9 mouse cellular contexts compared by ENCODE assay signal in the genomic region with DNA sequence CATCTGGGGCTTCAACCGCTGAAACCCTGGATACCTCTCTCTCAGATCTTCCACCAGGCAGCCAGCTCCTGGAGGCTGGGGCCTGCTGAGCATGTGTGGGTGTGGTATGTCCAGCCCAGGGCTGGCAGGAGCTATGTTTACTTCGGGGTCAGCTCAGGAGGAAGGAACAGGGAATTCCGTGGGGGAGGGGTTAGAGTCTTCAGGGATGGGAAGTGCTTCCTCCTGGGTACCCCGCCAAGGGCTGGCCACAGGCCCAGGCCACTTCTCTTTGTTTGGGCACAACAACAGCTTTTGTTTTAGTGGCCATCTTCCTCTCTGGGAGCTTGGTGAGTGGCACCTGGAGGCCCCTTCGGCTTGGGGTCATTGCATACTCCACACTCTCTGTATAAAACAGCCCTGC. TPM values are rescaled to one million over a fixed set of nuclear protein-coding genes. Genes with fewer than 3 reads are reported as not detected.
A peak's percentile ranks its signal among the peaks of the same experiment; 100 is the strongest.
DNase-seq lines count a peak whose midpoint lies in the region; ATAC-seq lines count a peak whose summit lies in the region.
"Had no signal": no experiment of that assay in that cellular context is flagged by ENCODE, and none has a peak within 500 bp of the region (broad histone marks: within the 10 kb centered on the region; RNA-seq: fewer than 3 reads in every experiment).

No protein-coding gene starts in this region.

- peaks cover 77% of the 10 kb centered on the region for H3K4me1 ChIP-seq in heart, embryonic 11.5 days (ENCODE audit: control insufficient read depth, insufficient read depth, low read length)
- H3K4me1 ChIP-seq in neural tube, embryonic 15.5 days: peaks cover 54% of the 10 kb centered on the region
- H3K4me1 ChIP-seq in midbrain, embryonic 13.5 days (replicated peaks): peaks cover 41% of the 10 kb centered on the region

- 7% methylated on average over 5 of the region's 5 CpGs for WGBS in heart, embryonic 11.5 days (ENCODE audit: insufficient replicate concordance)
- WGBS in neural tube, embryonic 15.5 days: 22% methylated on average over 5 of the region's 5 CpGs
- 32% methylated on average over 5 of the region's 5 CpGs for WGBS in midbrain, embryonic 13.5 days

- H3K27me3 ChIP-seq in heart, embryonic 11.5 days (ENCODE audit: control insufficient read depth, insufficient read depth, low read length): no peaks in the 10 kb centered on the region
- no peaks in the 10 kb centered on the region for H3K27me3 ChIP-seq in neural tube, embryonic 15.5 days (replicated peaks)
- H3K27me3 ChIP-seq in midbrain, embryonic 13.5 days: no peaks in the 10 kb centered on the region

- no peak overlapping the region for H3K4me3 ChIP-seq in heart, embryonic 11.5 days (ENCODE audit: low read depth, low read length)
- no peak overlapping the region for H3K4me3 ChIP-seq in neural tube, embryonic 15.5 days (replicated peaks)
- H3K4me3 ChIP-seq in midbrain, embryonic 13.5 days (replicated peaks): no peak overlapping the region

- peak overlapping the region; percentile 21 for H3K4me2 ChIP-seq in heart, embryonic 11.5 days
- no peak overlapping the region for H3K4me2 ChIP-seq in neural tube, embryonic 15.5 days
- H3K4me2 ChIP-seq in midbrain, embryonic 13.5 days (replicated peaks): no peak overlapping the region

- peak overlapping the region; percentile 43; the same call in 1 of the 2 replicates for H3K9ac ChIP-seq in heart, embryonic 11.5 days (ENCODE audit: low read depth, low read length)
- no peak overlapping the region for H3K9ac ChIP-seq in neural tube, embryonic 15.5 days (replicated peaks)
- no peak overlapping the region; the same call in 1 of the 2 replicates for H3K9ac ChIP-seq in midbrain, embryonic 13.5 days (replicated peaks)
- H3K9ac ChIP-seq: liver, embryonic 14.5 days had no signal

- no peaks in the 10 kb centered on the region for H3K9me3 ChIP-seq in heart, embryonic 11.5 days (replicated peaks; ENCODE audit: control insufficient read depth, low read length)
- H3K9me3 ChIP-seq in neural tube, embryonic 15.5 days (replicated peaks): no peaks in the 10 kb centered on the region
- H3K9me3 ChIP-seq in midbrain, embryonic 13.5 days: no peaks in the 10 kb centered on the region

- H3K36me3 ChIP-seq in heart, embryonic 11.5 days (ENCODE audit: control insufficient read depth, insufficient read depth, low read length): no peaks in the 10 kb centered on the region
- H3K36me3 ChIP-seq in neural tube, embryonic 15.5 days: no peaks in the 10 kb centered on the region
- H3K36me3 ChIP-seq in midbrain, embryonic 13.5 days: no peaks in the 10 kb centered on the region

- peak overlapping the region; percentile 77 for H3K27ac ChIP-seq in heart, embryonic 11.5 days (ENCODE audit: low read depth, low read length)
- peak overlapping the region; percentile 45; the same call in 1 of the 2 replicates for H3K27ac ChIP-seq in neural tube, embryonic 15.5 days (replicated peaks)
- H3K27ac ChIP-seq in midbrain, embryonic 13.5 days: no peak overlapping the region
- H3K27ac ChIP-seq: liver, embryonic 14.5 days had no signal

- DNase-seq in adrenal gland, adult (ENCODE audit: inconsistent age in 2 of 2, low spot score in 1 of 2): peak; percentile 76 to 79
- no peak for DNase-seq in adrenal gland, postnatal 4 days (ENCODE audit: low spot score in 2 of 2)
- peak; percentile 71 for DNase-seq in adrenal gland, postnatal 10 days
- DNase-seq in kidney, postnatal 14 days: peak; percentile 89
- no peak for DNase-seq in spleen, postnatal 36 days (ENCODE audit: low spot score in 2 of 2)

- ATAC-seq in heart, embryonic 11.5 days (replicated peaks; ENCODE audit: insufficient number of reproducible peaks, low FRiP score, low TSS enrichment): no peak
- ATAC-seq in neural tube, embryonic 15.5 days (ENCODE audit: low FRiP score): no peak; the same call in 1 of the 2 replicates
- ATAC-seq in midbrain, embryonic 13.5 days: no peak

RNA-seq across cellular contexts. Expression of a gene that starts 8.3 kb away (rescaled TPM):
- not detected for total RNA-seq in adrenal gland, postnatal 4 days (2021)
- total RNA-seq in adrenal gland, postnatal 10 days (2021): not detected
- 1.8 and 2.8 TPM in 2 replicates for polyA plus RNA-seq in heart, embryonic 11.5 days (2014; fragmentation: Nextera tagmentation; extraction: Ambion mirVana)
- 0.24 and 0.57 TPM in 2 replicates for polyA plus RNA-seq in neural tube, embryonic 15.5 days (2015; fragmentation: Nextera tagmentation; extraction: Ambion mirVana)
- 0.38 TPM in 1 of 2 replicates, not detected in the other for polyA plus RNA-seq in midbrain, embryonic 13.5 days (2015; fragmentation: Nextera tagmentation; extraction: Ambion mirVana)

RNA-seq across cellular contexts. Expression of a gene that starts 21.7 kb away (rescaled TPM):
- 100 to 1,000 TPM in 1 of 2 experiments, 10 to 100 TPM in 1; 79.3 to 138 TPM for total RNA-seq in adrenal gland, postnatal 4 days (2021)
- total RNA-seq in adrenal gland, postnatal 10 days (2021): 10 to 100 TPM; 30.8 to 36.7 TPM
- 842 and 965 TPM in 2 replicates for polyA plus RNA-seq in heart, embryonic 11.5 days (2014; fragmentation: Nextera tagmentation; extraction: Ambion mirVana)
- 161 and 243 TPM in 2 replicates for polyA plus RNA-seq in neural tube, embryonic 15.5 days (2015; fragmentation: Nextera tagmentation; extraction: Ambion mirVana)
- 322 and 354 TPM in 2 replicates for polyA plus RNA-seq in midbrain, embryonic 13.5 days (2015; fragmentation: Nextera tagmentation; extraction: Ambion mirVana)

RNA-seq across cellular contexts. Expression of a gene that starts 21.8 kb away (rescaled TPM):
- total RNA-seq in adrenal gland, postnatal 4 days (2021): 10 to 100 TPM; 91.3 to 98.4 TPM
- total RNA-seq in adrenal gland, postnatal 10 days (2021): 10 to 100 TPM; 64.4 to 72.1 TPM
- 42.1 and 49.6 TPM in 2 replicates for polyA plus RNA-seq in heart, embryonic 11.5 days (2014; fragmentation: Nextera tagmentation; extraction: Ambion mirVana)
- 34.8 and 45.9 TPM in 2 replicates for polyA plus RNA-seq in neural tube, embryonic 15.5 days (2015; fragmentation: Nextera tagmentation; extraction: Ambion mirVana)
- 21.4 and 26.4 TPM in 2 replicates for polyA plus RNA-seq in midbrain, embryonic 13.5 days (2015; fragmentation: Nextera tagmentation; extraction: Ambion mirVana)

RNA-seq across cellular contexts. Expression of a gene that starts 26.8 kb away (rescaled TPM):
- total RNA-seq in adrenal gland, postnatal 4 days (2021): under 1 TPM; 0.34 to 0.42 TPM
- under 1 TPM; 0.18 to 0.27 TPM for total RNA-seq in adrenal gland, postnatal 10 days (2021)
- not detected in 2 replicates for polyA plus RNA-seq in heart, embryonic 11.5 days (2014; fragmentation: Nextera tagmentation; extraction: Ambion mirVana)
- polyA plus RNA-seq in neural tube, embryonic 15.5 days (2015; fragmentation: Nextera tagmentation; extraction: Ambion mirVana): 1.4 and 1.5 TPM in 2 replicates
- polyA plus RNA-seq in midbrain, embryonic 13.5 days (2015; fragmentation: Nextera tagmentation; extraction: Ambion mirVana): 0.36 and 0.54 TPM in 2 replicates

Comparison
In these comparisons a context has a peak if more than half of its experiments do, and no peak if none do; other contexts are left out.
1. DNase-seq: peak in adrenal gland, adult (2 of 2), adrenal gland, postnatal 10 days (single experiment) and kidney, postnatal 14 days (single experiment); none in adrenal gland, postnatal 4 days (0 of 2) and spleen, postnatal 36 days (0 of 2).